ENCODE assay signal across 28 mouse cellular contexts in genomic region chr13:119623634-119624033, GRCm38 (mm10). TPM values are rescaled to one million over a fixed set of nuclear protein-coding genes. Genes with fewer than 3 reads are reported as not detected.
"Had no signal": no experiment of that assay in that cellular context is flagged by ENCODE, and none has a peak within 500 bp of the region (broad histone marks: within the 10 kb centered on the region; RNA-seq: fewer than 3 reads in every experiment).

Gene Ccl28, plus strand, starts transcription at chr13:119623819.

- H3K4me1 ChIP-seq: heart, embryonic 10.5 days; heart, embryonic 12.5 days; hindbrain, embryonic 13.5 days; hindbrain, embryonic 15.5 days; limb, embryonic 13.5 days; limb, embryonic 15.5 days had no signal

- H3K9ac ChIP-seq: heart, embryonic 12.5 days; hindbrain, embryonic 13.5 days; hindbrain, embryonic 15.5 days; limb, embryonic 13.5 days; limb, embryonic 15.5 days; liver, embryonic 14.5 days had no signal

- H3K4me3 ChIP-seq: heart, embryonic 10.5 days; heart, embryonic 12.5 days; hindbrain, embryonic 13.5 days; hindbrain, embryonic 15.5 days; layer of hippocampus, adult 2 months; left cerebral cortex, adult 2 months; limb, embryonic 13.5 days; limb, embryonic 15.5 days had no signal

- H3K27me3 ChIP-seq: heart, embryonic 12.5 days; hindbrain, embryonic 13.5 days; hindbrain, embryonic 15.5 days; limb, embryonic 13.5 days; limb, embryonic 15.5 days had no signal

- DNase-seq: gastrocnemius, postnatal 14 days; gastrocnemius, postnatal 36 days; heart, adult 18-20 months; heart, postnatal 10 days; kidney, adult 18-20 months; kidney, adult 8-10 months; kidney, postnatal 14 days; kidney, postnatal 36 days; left cerebral cortex, postnatal 4 days had no signal

- H3K36me3 ChIP-seq: heart, embryonic 10.5 days; heart, embryonic 12.5 days; hindbrain, embryonic 13.5 days; hindbrain, embryonic 15.5 days; limb, embryonic 13.5 days; limb, embryonic 15.5 days had no signal

- H3K9me3 ChIP-seq: heart, embryonic 10.5 days; hindbrain, embryonic 13.5 days; hindbrain, embryonic 15.5 days; limb, embryonic 13.5 days; limb, embryonic 15.5 days had no signal

- H3K4me2 ChIP-seq: heart, embryonic 12.5 days; hindbrain, embryonic 13.5 days; hindbrain, embryonic 15.5 days; limb, embryonic 13.5 days; limb, embryonic 15.5 days had no signal

- H3K27ac ChIP-seq: heart, embryonic 10.5 days; hindbrain, embryonic 13.5 days; hindbrain, embryonic 15.5 days; hindbrain, postnatal 0 days; kidney, postnatal 0 days; layer of hippocampus, adult 2 months; left cerebral cortex, adult 2 months; limb, embryonic 13.5 days; limb, embryonic 15.5 days; liver, embryonic 14.5 days had no signal

- ATAC-seq: forebrain, embryonic 16.5 days; hindbrain, postnatal 0 days had no signal

RNA-seq across cellular contexts. Expression of gene Ccl28, which starts in this region (rescaled TPM):
- polyA plus RNA-seq: heart, embryonic 12.5 days; heart, embryonic 14.5 days; heart, embryonic 16.5 days; hindbrain, embryonic 11.5 days; intestine, embryonic 14.5 days; kidney, embryonic 14.5 days; limb, embryonic 15.5 days; liver, adult 2 months; liver, embryonic 16.5 days had no signal
